Mouse (Mus musculus): ENCODE data around the gene Acat2.

DNA sequence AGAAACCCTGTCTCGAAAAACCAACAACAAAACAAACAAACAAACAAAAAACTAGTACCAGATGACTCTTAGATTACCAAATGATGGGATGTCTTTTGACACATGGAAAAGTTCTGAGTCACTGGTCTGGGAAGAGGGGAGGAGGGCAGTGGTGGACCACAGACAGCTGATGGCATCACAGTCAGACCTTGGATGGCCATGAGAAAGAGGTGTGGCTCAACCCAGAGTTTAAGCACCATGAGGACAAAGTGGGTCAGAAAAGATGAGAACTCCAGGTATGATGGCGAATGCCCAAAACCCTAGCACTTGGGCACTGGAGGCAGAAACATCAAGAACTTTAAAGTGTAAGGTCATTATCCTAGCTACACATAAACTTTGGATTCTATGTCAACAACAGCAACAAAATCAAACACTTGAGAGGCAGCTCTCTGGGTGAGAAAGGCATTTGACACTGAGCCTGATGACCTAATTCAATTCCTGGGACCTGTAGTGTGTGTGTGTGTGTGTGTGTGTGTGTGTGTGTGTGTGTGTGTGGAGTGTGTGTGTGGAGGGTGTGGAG, 23.1 kb downstream of the Acat2 start:
- TF ChIP-seq CTCF (IDR thresholded peaks at IDR 0.05; ENCODE audit: extremely low read depth, insufficient read length, insufficient replicate concordance, low read depth, low read length) (no peak), POLR2A (IDR thresholded peaks at IDR 0.05; ENCODE audit: low read depth, low read length) (no peak)
